Comparison of ENCODE assay signal across 17 mouse cellular contexts in genomic region chr4:151593042-151593441, GRCm38 (mm10).
DNase-seq lines count a peak whose midpoint lies in the region; ATAC-seq lines count a peak whose summit lies in the region.
"Had no signal": no experiment of that assay in that cellular context is flagged by ENCODE, and none has a peak within 500 bp of the region (broad histone marks: within the 10 kb centered on the region; RNA-seq: fewer than 3 reads in every experiment).

No protein-coding gene starts in this region.

- DNase-seq in left cerebral cortex, adult 11 months (ENCODE audit: low spot score) = peak; percentile 12
- DNase-seq in left cerebral cortex, postnatal 10 days (ENCODE audit: extremely low spot score in 1 of 2, low spot score in 2 of 2) = no peak
- peak; percentile 45 to 63 for DNase-seq in frontal cortex, adult 2 months (ENCODE audit: extremely low spot score in 1 of 2, low spot score in 1 of 2)
- peak; percentile 36 to 44 for DNase-seq in right cerebral cortex, adult 2 months (ENCODE audit: low spot score in 2 of 2)
- peak; percentile 60 for DNase-seq in telencephalon, adult 2 months (ENCODE audit: low read depth, low spot score)
- DNase-seq in lung, postnatal 14 days = no peak
- DNase-seq: adrenal gland, postnatal 14 days; cerebellum, adult 2 months; cerebellum, postnatal 10 days; embryo, embryonic 11 days; gastrocnemius, postnatal 36 days; heart, adult 11 months; heart, postnatal 36 days had no signal

- ATAC-seq in erythroblast, adult 5-6 weeks (replicated peaks; ENCODE audit: low FRiP score, poor library complexity, severe bottlenecking) = no peak
- ATAC-seq: activated CD4-positive, CD25-positive, alpha-beta regulatory T cell, adult 4 months; forebrain, embryonic 16.5 days; Patski had no signal

- intact Hi-C loops in left cerebral cortex, postnatal 10 days (cut with DNase I) = no loop called here

Comparison
In these comparisons a context has a peak if more than half of its experiments do, and no peak if none do; other contexts are left out.
1. DNase-seq: peak in left cerebral cortex, adult 11 months (single experiment), frontal cortex, adult 2 months (2 of 2), right cerebral cortex, adult 2 months (2 of 2) and telencephalon, adult 2 months (single experiment); none in left cerebral cortex, postnatal 10 days (0 of 2) and lung, postnatal 14 days (single experiment).